Mouse (Mus musculus) heart, embryonic 11.5 days (tissue): Measurements from ENCODE around the gene Cebpa. TPM values are rescaled to one million over a fixed set of nuclear protein-coding genes. Genes with fewer than 3 reads are reported as not detected.
A peak's percentile ranks its signal among the peaks of the same experiment; 100 is the strongest.

Experiments used
- ATAC-seq: fragments of 200-750 bp; cut with Nextera tagmentation; replicated peaks from 2 replicates; pipeline ENCODE4 v1.8.0; 2017; ENCODE audit warnings: moderate library complexity; ENCODE audit not compliant: insufficient number of reproducible peaks, low FRiP score, low TSS enrichment
- H3K27ac ChIP-seq: fragments of 300-500 bp; sonication (generic); 2 replicates; pipeline ENCODE4 v1.5.1; 2014; ENCODE audit warnings: mild to moderate bottlenecking, low read depth, low read length
- H3K27me3 ChIP-seq: fragments of 300-500 bp; sonication (generic); 2 replicates; pipeline ENCODE4 v1.6.1; 2014; ENCODE audit warnings: mild to moderate bottlenecking, low read length, mixed read lengths; ENCODE audit not compliant: control insufficient read depth, insufficient read depth
- H3K36me3 ChIP-seq: fragments of 300-500 bp; sonication (generic); 2 replicates; pipeline ENCODE4 v1.6.1; 2014; ENCODE audit warnings: mild to moderate bottlenecking, low read length, moderate library complexity, mixed read lengths; ENCODE audit not compliant: control insufficient read depth, insufficient read depth
- H3K4me1 ChIP-seq: fragments of 300-500 bp; sonication (generic); 2 replicates; pipeline ENCODE4 v1.6.1; 2014; ENCODE audit warnings: low read length; ENCODE audit not compliant: control insufficient read depth, insufficient read depth
- H3K4me2 ChIP-seq: fragments of 300-500 bp; sonication (generic); 2 replicates; pipeline ENCODE4 v1.6.1; 2014; ENCODE audit warnings: mild to moderate bottlenecking, moderate library complexity
- H3K4me3 ChIP-seq: fragments of 300-500 bp; sonication (generic); 2 replicates; pipeline ENCODE4 v1.5.1; 2014; ENCODE audit warnings: low read depth, low read length
- H3K9ac ChIP-seq: fragments of 300-500 bp; sonication (generic); 2 replicates; pipeline ENCODE4 v1.6.1; 2014; ENCODE audit warnings: mild to moderate bottlenecking, low read depth, low read length, moderate library complexity
- H3K9me3 ChIP-seq: fragments of 300-500 bp; sonication (generic); replicated peaks from 2 replicates; pipeline ENCODE4 v1.6.1; 2016; ENCODE audit warnings: low read length; ENCODE audit not compliant: control insufficient read depth
- WGBS: fragments of 180-500 bp; shearing (Covaris S2); extraction: QIAGEN DNeasy Blood & Tissue Kit; methylation state at CpG from one replicate; pipeline ENCODE4 v1.1.7; 2014; ENCODE audit not compliant: insufficient replicate concordance; 5-methylcytosine and 5-hydroxymethylcytosine counted together
- microRNA-seq: library from miRNA; unstranded; fragments of <30 nt; microRNA quantifications from one replicate; pipeline ENCODE4, GENCODE M21; 2016; ENCODE audit warnings: borderline number of aligned reads
- polyA plus RNA-seq: library from polyadenylated mRNA; unstranded; fragments of >200 nt; fragmentation: Nextera tagmentation; extraction: Ambion mirVana; gene quantifications from 2 replicates; pipeline ENCODE4 v1.2.1, GENCODE M21; 2014

Gene Cebpa
- polyA plus RNA-seq, 1 experiment from 2014 or later = 0.47 TPM

GRCm38 (mm10) chr7:35163600-35163999, 44.5 kb downstream of the Cebpa start:
- WGBS = 70% methylated on average over 7 of the region's 7 CpGs
- H3K27me3 ChIP-seq = 0 out of 2 replicates have a peak, but pooled peaks cover under 1% of the 10 kb centered on the region
- no peaks in the 10 kb centered on the region for H3K4me1 ChIP-seq
- no peak overlapping the region for H3K27ac ChIP-seq
- no peak overlapping the region for H3K4me2 ChIP-seq
- H3K9me3 ChIP-seq = no peaks in the 10 kb centered on the region
- H3K9ac ChIP-seq = no peak overlapping the region
- no peak for ATAC-seq
- no peaks in the 10 kb centered on the region for H3K36me3 ChIP-seq
- no peak overlapping the region for H3K4me3 ChIP-seq

DNA sequence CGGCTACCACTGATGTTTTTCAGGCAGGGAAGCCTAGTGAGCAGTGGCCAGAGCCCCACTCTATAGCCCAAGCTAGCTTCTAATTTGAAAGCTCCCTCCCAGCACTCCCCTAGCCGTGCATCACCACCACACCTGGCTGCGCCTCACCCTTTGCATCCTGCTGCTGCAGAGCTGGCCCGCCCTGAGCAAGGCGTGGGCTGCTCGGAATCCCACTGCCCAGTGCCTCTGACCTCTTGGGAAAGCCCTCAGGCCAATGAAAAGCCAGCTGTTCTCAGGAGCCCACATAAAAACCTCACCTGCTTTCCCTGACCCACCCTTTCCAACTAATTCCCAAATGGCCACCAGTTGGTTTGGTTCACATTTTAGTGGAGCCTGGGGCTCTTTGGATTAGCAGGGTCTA, 45.0 kb downstream of the Cebpa start:
- Histone ChIP-seq H3K4me1 (no peaks in the 10 kb centered on the region), H3K27ac (no peak overlapping the region), H3K36me3 (no peaks in the 10 kb centered on the region), H3K9ac (no peak overlapping the region), H3K4me2 (no peak overlapping the region), H3K9me3 (no peaks in the 10 kb centered on the region), H3K27me3 (0 out of 2 replicates have a peak, but pooled peaks cover 2% of the 10 kb centered on the region), H3K4me3 (no peak overlapping the region)
- 81% methylated on average over 6 of the region's 6 CpGs for whole genome bisulfite sequencing
- no peak for ATAC-seq

DNA sequence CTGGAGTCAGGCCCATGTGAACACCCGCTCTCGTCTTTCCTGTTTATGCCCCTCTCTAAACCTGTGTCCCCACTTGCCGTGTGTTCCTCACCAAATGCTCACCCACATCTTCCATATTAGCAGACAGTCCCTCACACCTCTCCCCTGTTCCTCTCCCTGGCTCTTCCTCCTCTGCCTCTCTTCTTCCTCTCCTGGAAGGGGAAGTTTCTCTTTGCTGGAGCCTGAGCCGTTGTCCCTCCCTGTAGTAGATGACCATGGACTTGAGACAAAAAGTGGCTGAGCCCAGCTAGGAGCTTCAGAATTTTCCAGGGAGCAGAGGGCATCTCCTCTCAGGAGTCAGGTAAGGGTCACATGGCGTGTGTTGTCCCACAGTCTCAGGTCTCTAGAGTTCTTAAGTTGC, 47.9 kb downstream of the Cebpa start:
- no peak overlapping the region for H3K4me3 ChIP-seq
- no peaks in the 10 kb centered on the region for H3K36me3 ChIP-seq
- no peak overlapping the region for H3K27ac ChIP-seq
- 69% methylated on average over 5 of the region's 5 CpGs for WGBS
- no peak overlapping the region for H3K9ac ChIP-seq
- no peak overlapping the region for H3K4me2 ChIP-seq
- no peaks in the 10 kb centered on the region for H3K4me1 ChIP-seq
- peaks cover 12% of the 10 kb centered on the region for H3K27me3 ChIP-seq
- H3K9me3 ChIP-seq = no peaks in the 10 kb centered on the region
- no peak for ATAC-seq

DNA sequence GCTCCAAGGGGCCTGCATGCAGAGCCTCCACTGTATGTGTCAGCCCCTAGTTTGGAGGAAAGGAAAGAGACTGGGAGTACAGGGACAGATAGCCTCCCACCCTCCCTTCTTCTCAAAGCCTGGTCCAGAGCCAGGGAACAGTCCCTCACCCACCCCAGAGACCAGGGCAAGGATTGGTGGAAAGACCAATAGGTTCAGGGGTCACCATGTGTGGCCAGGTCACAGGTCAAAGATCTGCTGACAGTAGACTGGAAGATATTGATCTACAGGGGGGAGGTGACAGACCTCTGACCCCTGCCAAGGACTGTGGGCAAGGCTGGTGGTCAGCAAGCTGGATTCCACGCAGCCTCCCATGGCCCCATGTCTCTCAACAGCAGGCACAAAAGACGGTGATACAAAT, 48.8 kb downstream of the Cebpa start:
- Histone ChIP-seq H3K4me1 (no peaks in the 10 kb centered on the region), H3K9me3 (no peaks in the 10 kb centered on the region), H3K4me3 (no peak overlapping the region), H3K27ac (no peak overlapping the region), H3K27me3 (peaks cover 19% of the 10 kb centered on the region), H3K36me3 (no peaks in the 10 kb centered on the region), H3K4me2 (no peak overlapping the region), H3K9ac (no peak overlapping the region)
- WGBS = 74% methylated on average over 2 of the region's 2 CpGs
- 0 out of 2 replicates have a peak, but pooled peaks have one; percentile 31 for ATAC-seq

- Histone ChIP-seq H3K27me3 (peaks cover 26% of the 10 kb centered on the region), H3K27ac (no peak overlapping the region), H3K36me3 (no peaks in the 10 kb centered on the region), H3K9me3 (no peaks in the 10 kb centered on the region), H3K4me1 (no peaks in the 10 kb centered on the region), H3K9ac (no peak overlapping the region), H3K4me2 (no peak overlapping the region), H3K4me3 (no peak overlapping the region)
- 15% methylated on average over 6 of the region's 6 CpGs for WGBS
- ATAC-seq = no peak
Measured at GRCm38 (mm10) chr7:35169341-35169740, 50.2 kb downstream of the Cebpa start.

Small RNA genes lying within 50 kb of the gene (microRNA-seq; reads per million reads assigned to microRNA genes)
- not detected for gene Gm25033

Other genes starting within 250 kb of the Cebpa start
- 53.9 and 54.0 TPM in 2 replicates for gene Pepd, start 206.9 kb upstream of the Cebpa start, polyA plus RNA-seq
- 13.9 and 16.1 TPM in 2 replicates for gene Cebpg, start 62.7 kb upstream of the Cebpa start, polyA plus RNA-seq
- 0.68 and 0.89 TPM in 2 replicates for gene Slc7a10, start 67.1 kb downstream of the Cebpa start, polyA plus RNA-seq
- gene Lrp3, start 96.2 kb downstream of the Cebpa start, polyA plus RNA-seq = 2.1 and 2.2 TPM in 2 replicates
- 10.4 and 14.5 TPM in 2 replicates for gene Gpatch1, start 199.1 kb downstream of the Cebpa start, polyA plus RNA-seq
- 8.3 and 8.5 TPM in 2 replicates for gene Rhpn2, start 214.9 kb downstream of the Cebpa start, polyA plus RNA-seq